Mouse (Mus musculus): ENCODE measurements around the gene Tceal3. TPM values are rescaled to one million over a fixed set of nuclear protein-coding genes. Genes with fewer than 3 reads are reported as not detected.
"Not testable (repeated sequence)": the region's sequence is repeated elsewhere in the genome, so short reads cannot be mapped to it uniquely, and the experiment has no call there.

The Tceal3 gene
- 1 to 10 TPM in 1 of 3 experiments, under 1 TPM in 1, not detected in 1; 0.81 to 1.7 TPM for polyA plus RNA-seq (2017; shearing (Covaris generic))

GRCm38 (mm10) chrX:136590199-136590896 lies at the start of gene Tceal3:
Gene Tceal3 (plus strand): TSS chrX:136590842.
- no peak for ATAC-seq

GRCm38 (mm10) chrX:136543956-136544355 lies 46.7 kb upstream of the Tceal3 start, which contains the start of gene Kir3dl2:
Gene Kir3dl2 (minus strand): TSS chrX:136544056.
- not testable (repeated sequence) for ATAC-seq

- ATAC-seq: not testable (repeated sequence)
Measured at GRCm38 (mm10) chrX:136569094-136569493, 21.5 kb upstream of the Tceal3 start.

GRCm38 (mm10) chrX:136584617-136585016 lies 6.0 kb upstream of the Tceal3 start:
- no peak for ATAC-seq

GRCm38 (mm10) chrX:136590897-136591257 lies 235 bp downstream of the Tceal3 start:
- no peak for ATAC-seq

GRCm38 (mm10) chrX:136599416-136599815 lies 8.8 kb downstream of the Tceal3 start:
- ATAC-seq: peak; percentile 46

- ATAC-seq: no peak
Measured at GRCm38 (mm10) chrX:136606951-136607350, 16.3 kb downstream of the Tceal3 start.

GRCm38 (mm10) chrX:136607395-136607794 lies 16.8 kb downstream of the Tceal3 start:
- ATAC-seq: no peak

- no peak for ATAC-seq
Measured at GRCm38 (mm10) chrX:136611346-136611745, 20.7 kb downstream of the Tceal3 start.

- ATAC-seq: peak; percentile 86
Measured at GRCm38 (mm10) chrX:136615889-136616288, 25.2 kb downstream of the Tceal3 start.

DNA sequence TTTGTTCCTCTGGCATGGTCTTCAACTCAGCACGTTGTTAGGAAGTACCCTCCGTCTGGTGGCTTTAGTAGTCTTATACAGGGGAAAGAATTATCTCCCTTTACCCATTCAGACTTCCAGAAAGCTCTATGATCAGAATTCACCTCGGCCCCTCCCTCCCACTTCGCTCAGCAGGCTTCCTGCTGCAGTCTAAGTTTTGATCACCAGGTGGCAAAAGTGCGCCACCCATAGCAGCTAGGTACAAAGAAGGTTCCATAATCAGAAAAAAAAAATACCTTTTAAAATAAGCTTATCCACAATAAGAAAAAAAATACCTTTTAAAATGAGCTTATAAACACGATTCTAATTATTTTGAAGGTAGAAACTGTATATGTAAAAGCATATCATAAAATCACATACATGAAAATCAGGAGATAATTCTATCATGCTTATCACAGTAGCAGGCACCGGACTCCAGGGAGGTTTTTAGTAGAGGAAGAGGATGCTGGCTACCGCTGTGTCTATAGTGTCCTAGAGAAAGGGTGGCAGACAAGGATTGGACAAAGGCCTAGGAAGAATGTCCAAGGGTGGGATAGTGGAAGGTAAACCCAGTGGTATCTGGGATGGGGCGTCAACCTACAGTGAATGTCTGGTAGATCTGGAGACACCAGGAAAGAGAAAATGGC lies 34.4 kb downstream of the Tceal3 start:
- no peak for ATAC-seq

GRCm38 (mm10) chrX:136625959-136626358 lies 35.3 kb downstream of the Tceal3 start:
- no peak for ATAC-seq

DNA sequence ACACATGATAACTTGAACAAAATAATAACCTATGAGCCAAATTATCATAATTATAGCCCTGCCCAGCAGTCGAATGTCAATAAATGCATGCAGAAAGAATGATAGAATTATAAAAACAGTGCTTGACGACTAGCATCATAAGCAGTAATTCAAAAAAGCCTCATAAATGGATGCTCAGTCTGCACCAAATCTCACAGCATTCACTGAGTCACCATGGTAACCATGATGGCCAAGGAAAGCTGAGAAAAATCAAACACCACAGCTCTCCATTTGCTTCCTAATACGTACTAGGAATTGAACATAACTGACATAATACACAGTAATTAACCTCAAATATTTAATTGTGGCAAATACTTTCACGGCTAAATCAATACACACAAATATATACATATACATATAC lies 44.5 kb downstream of the Tceal3 start:
- no peak for ATAC-seq

DNA sequence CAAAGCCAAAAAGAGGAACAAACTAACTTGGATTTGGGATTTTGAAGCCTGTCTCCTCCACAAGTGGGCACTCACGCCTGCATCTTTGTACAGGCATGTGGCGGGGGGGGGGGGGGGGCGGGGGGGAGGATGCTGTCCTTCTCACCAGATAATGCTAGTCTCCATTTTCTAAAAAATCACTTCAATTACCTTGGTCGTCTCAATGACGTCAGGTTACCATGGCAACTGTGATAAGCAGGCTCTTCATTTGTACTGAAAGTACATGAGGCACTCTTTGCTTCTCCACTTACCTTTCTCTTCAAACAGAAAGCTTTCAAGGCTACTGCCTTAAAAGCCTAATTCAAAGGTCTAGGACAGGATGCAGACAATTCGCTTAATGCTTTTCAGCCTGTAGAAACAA lies 49.1 kb downstream of the Tceal3 start:
- ATAC-seq: no peak

DNA sequence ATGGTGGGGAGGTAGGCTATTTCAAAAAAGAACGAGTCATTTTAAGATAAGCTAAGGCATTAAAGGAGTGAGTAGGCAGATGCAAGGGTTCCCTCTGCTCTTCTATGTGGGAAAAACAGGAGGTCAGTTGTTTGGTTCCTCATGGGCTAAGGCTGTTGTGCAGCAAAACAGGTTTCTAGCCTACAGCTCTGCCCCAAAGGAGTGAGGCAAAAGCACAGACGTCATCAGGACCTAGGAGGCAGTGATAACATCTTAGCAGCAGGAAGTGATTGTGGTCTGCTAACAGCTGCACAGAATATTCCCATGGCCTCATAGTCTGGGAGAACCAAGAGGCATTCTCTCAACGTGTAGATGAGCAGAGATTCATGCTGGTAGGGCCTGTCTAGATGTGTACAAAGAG lies 55.2 kb downstream of the Tceal3 start:
- not testable (repeated sequence) for ATAC-seq

DNA sequence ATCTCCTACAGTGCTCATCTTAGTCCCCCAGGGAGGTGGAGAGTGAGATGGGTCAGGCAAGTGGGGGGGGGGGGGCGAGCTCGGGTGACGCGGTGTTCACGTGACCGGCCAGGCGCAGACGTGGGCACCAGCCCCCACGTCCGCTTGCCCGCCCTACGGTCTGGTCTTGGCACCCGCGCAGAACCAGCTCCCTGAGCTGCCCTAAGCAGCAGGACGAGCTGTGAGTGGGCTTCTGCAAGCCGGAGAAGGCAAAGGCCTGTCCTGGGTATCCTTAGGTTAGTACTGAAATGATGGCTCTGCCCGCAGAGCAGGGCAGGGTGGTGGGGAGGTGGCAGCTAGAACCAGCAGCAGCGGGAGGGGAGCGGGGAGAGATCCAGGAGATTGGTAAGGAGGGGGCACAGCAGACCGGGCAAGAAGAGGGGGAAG lies 75.7 kb downstream of the Tceal3 start:
- no peak for ATAC-seq

DNA sequence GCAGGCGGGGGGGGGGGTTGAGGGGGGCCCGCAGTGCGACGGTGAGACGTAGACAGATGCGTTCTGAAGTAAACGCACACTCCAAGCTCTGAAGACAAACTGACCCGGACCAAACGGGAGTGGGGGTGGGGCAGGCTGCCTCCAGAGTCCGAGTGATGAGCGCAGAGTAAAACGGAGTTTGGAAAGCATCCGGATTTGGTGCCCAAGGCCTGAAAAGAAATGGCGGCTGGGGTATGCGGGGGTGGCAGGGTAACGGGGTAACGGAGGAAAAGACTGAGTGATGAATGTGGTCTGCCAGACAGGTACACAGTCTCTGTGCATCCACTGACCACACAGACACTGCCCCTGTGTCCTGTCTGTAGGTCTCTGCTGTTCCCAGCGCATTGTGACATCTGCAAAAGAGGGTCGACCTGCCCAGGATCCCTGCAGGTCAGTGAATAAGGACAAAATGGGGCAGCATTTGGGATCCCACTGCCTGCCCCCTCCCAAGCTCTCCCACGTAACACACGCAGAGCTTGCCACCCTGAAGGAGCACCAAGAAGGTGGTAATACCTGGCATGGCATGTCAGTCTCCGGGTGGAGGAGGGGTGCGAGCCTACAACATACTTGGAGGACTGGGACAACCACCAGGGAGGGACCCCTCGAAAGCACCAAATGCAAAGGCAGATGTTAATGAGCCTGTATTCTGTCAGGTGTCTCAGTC lies 76.3 kb downstream of the Tceal3 start:
- ATAC-seq: not testable (repeated sequence)

DNA sequence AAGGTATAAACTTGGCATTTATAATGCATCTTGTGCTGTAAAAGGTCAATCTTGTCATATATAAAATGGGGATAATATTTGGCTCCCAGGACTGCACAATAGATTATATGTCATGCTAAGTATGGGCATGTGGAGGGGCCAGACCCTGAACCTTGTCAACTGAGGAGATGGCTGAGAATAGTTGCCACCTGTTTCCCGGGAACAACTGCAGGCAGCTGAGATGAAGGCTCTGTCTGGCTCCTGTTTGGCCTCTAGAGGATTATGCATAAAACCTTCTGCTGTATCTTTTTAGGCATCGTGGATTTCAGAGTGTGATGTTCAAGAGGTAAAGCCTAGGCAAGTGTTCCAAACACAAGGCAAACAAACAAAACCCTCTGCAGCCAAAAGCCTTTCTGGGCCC lies 78.2 kb downstream of the Tceal3 start:
- ATAC-seq: no peak

DNA sequence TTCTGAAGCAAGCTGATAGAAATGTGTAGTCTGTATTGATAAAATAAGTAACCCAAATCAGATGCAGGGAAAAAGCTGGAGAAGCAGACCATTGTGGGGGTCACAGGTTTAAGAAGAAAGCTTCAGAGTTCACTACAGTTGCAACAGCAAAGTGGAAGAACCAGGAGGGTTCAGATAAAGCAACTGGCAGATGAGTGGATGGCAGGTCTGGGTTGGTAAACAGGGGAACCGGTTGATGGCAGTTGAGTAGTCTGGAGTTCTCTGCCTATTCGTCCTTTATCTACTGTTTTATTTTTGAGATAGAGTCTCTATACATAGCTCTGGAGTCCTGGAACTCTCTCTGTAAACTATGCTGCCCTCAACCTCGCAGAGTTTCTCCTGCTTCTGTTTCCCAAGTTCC lies 90.3 kb downstream of the Tceal3 start:
- ATAC-seq: no peak

DNA sequence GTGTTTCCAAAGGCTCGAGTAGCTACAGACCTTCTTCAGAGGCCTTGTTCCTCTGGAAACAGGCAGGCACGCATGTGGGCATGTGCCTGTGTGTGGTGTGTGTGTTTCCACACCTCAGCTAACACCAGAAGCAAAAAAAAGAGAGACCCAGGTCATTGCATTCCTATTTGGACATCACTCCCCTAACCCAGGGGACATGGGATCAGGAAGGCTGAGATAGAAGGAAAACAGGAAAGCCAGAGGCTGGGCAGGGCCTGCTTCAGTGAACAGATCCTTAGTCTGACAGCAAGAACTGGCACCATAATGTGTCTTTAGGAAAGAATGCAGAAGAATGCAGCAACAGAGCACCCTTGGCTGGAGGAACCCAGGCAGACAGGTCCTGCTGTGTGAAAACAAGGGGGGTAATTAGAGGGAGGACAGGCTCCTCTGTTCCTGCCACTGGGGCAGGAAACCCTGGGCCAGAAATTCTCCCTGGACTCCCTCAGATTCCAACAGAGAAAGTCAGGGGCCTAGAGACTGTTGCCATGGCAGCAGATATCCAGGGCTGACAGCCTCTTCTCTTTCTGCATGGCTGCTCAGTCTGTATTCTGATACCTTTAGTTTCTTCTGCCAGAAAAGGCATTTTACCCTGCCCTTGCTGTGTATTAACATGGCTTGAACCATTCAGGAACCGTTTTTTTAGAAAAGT lies 101.1 kb downstream of the Tceal3 start:
- ATAC-seq: not testable (repeated sequence)

DNA sequence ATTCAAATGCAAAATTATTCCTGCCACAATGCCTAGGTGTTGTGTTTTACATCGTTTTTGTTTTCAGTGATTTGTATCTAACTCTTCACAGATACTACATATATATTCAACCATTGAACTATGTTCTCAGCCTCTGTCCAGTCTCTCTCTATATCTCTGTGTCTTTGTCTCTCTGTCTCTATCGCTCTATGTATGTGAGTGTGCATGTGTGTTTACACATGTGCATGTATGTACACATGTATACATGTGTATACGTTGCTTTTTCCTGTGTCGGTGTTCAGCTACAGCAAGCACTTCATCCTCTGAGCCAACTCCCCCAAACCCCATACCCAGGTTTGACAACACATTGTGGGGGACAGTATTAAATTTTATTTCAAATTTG lies 101.6 kb downstream of the Tceal3 start:
- ATAC-seq: no peak

DNA sequence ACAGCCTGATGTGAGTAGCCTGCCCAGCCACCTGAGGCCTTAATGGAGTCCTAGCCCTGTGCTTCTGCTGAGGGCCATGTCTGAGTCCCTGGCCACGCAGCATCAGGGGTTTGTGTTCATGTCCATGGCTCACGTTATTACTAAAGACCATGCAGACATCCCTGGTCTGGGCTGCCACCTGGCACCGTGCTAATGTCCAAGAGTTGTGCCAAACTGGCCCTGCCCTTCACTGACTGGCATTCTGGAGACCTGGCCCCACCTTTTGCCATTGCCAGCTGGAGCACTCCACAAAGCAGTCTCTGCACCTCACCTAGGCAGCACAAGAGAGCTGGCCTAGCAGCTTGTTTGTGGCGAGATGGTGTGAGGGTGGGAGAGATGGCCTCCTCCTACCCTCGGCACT lies 102.6 kb downstream of the Tceal3 start:
- ATAC-seq: no peak
